Mouse (Mus musculus) megakaryocyte, embryonic 14.5 days (primary cell): Measurements from ENCODE around the gene Obscn.

Source experiments
- FLI1 ChIP-seq: IDR thresholded peaks from 2 replicates; pipeline ENCODE4 v1.6.1; 2012; ENCODE audit warnings: low read length, inconsistent platforms, mixed read lengths
- GATA1 ChIP-seq: IDR thresholded peaks from 3 replicates; pipeline ENCODE4 v1.6.1; 2012; ENCODE audit warnings: mixed read lengths, low read length, inconsistent platforms, borderline replicate concordance

GRCm38 (mm10) chr11:58955868-58956257, 180.3 kb downstream of the Obscn start:
- TF ChIP-seq GATA1 (no peak), FLI1 (no peak)
